ENCODE assay signal across 25 mouse cellular contexts in genomic region chr12:110553362-110553761, GRCm38 (mm10). TPM values are rescaled to one million over a fixed set of nuclear protein-coding genes. Genes with fewer than 3 reads are reported as not detected.
DNase-seq lines count a peak whose midpoint lies in the region; ATAC-seq and TF ChIP-seq lines count a peak whose summit lies in the region.
"Had no signal": no experiment of that assay in that cellular context is flagged by ENCODE, and none has a peak within 500 bp of the region (broad histone marks: within the 10 kb centered on the region; RNA-seq: fewer than 3 reads in every experiment).

No protein-coding gene starts in this region.

- no peak overlapping the region for H3K4me3 ChIP-seq in hindbrain, embryonic 12.5 days
- H3K4me3 ChIP-seq in hindbrain, embryonic 16.5 days (ENCODE audit: low read length), result no peak overlapping the region
- no peak overlapping the region for H3K4me3 ChIP-seq in ES-E14 (ENCODE audit: insufficient read depth in 1 of 2, low read depth in 1 of 2, low read length in 2 of 2, poor library complexity in 1 of 2, severe bottlenecking in 1 of 2)
- H3K4me3 ChIP-seq: embryonic facial prominence, embryonic 13.5 days; embryonic facial prominence, embryonic 15.5 days; erythroblast, embryonic 14.5 days; forebrain, embryonic 10.5 days; forebrain, embryonic 12.5 days had no signal

- no peaks in the 10 kb centered on the region for H3K4me1 ChIP-seq in hindbrain, embryonic 12.5 days
- no peaks in the 10 kb centered on the region for H3K4me1 ChIP-seq in hindbrain, embryonic 16.5 days (ENCODE audit: control insufficient read depth, insufficient read depth, low read depth, low read length)
- peaks cover under 1 to 13% of the 10 kb centered on the region in 2 experiments; a peak in 2 of 4 replicates for H3K4me1 ChIP-seq in ES-E14 (ENCODE audit: control insufficient read depth in 2 of 2, insufficient read depth in 2 of 2, low read length in 2 of 2, poor library complexity in 1 of 2)
- H3K4me1 ChIP-seq: embryonic facial prominence, embryonic 13.5 days; embryonic facial prominence, embryonic 15.5 days; forebrain, embryonic 10.5 days; forebrain, embryonic 12.5 days had no signal

- no peak overlapping the region for H3K27ac ChIP-seq in hindbrain, embryonic 12.5 days
- H3K27ac ChIP-seq in hindbrain, embryonic 16.5 days (ENCODE audit: low read depth, low read length), result no peak overlapping the region
- peak overlapping the region; percentile 15; the same call in 1 of the 2 replicates for H3K27ac ChIP-seq in ES-E14 (ENCODE audit: insufficient read depth, low read depth, low read length, poor library complexity, severe bottlenecking)
- H3K27ac ChIP-seq: embryonic facial prominence, embryonic 13.5 days; embryonic facial prominence, embryonic 15.5 days; forebrain, embryonic 10.5 days; forebrain, embryonic 12.5 days had no signal

- no peaks in the 10 kb centered on the region for H3K9me3 ChIP-seq in hindbrain, embryonic 12.5 days (replicated peaks)
- no peaks in the 10 kb centered on the region for H3K9me3 ChIP-seq in hindbrain, embryonic 16.5 days (ENCODE audit: control insufficient read depth, low read length)
- no peaks in the 10 kb centered on the region for H3K9me3 ChIP-seq in ES-E14 (ENCODE audit: control insufficient read depth, insufficient read depth, low read depth, low read length)
- H3K9me3 ChIP-seq: embryonic facial prominence, embryonic 13.5 days; embryonic facial prominence, embryonic 15.5 days; forebrain, embryonic 10.5 days; forebrain, embryonic 12.5 days; G1E had no signal

- H3K4me2 ChIP-seq in hindbrain, embryonic 12.5 days (replicated peaks), result no peak overlapping the region
- no peak overlapping the region for H3K4me2 ChIP-seq in hindbrain, embryonic 16.5 days (ENCODE audit: low read length)
- H3K4me2 ChIP-seq: embryonic facial prominence, embryonic 13.5 days; embryonic facial prominence, embryonic 15.5 days; forebrain, embryonic 12.5 days had no signal

- no peak for ATAC-seq in hindbrain, embryonic 12.5 days (ENCODE audit: low FRiP score)
- ATAC-seq in hindbrain, embryonic 16.5 days, result no peak
- ATAC-seq: activated CD4-positive, CD25-positive, alpha-beta regulatory T cell, adult 4 months; forebrain, embryonic 14.5 days; forebrain, embryonic 16.5 days; Patski had no signal

- in situ Hi-C loops in ES-E14 (cut with MboI; ENCODE audit: low sequenced_read_pairs in 2 of 2, unreplicated experiment in 2 of 2), result no loop called here

- H3K36me3 ChIP-seq in hindbrain, embryonic 12.5 days, result peaks cover 90% of the 10 kb centered on the region
- H3K36me3 ChIP-seq in hindbrain, embryonic 16.5 days (ENCODE audit: control insufficient read depth, insufficient read depth, low read length), result peaks cover 49% of the 10 kb centered on the region
- peaks cover 68% of the 10 kb centered on the region for H3K36me3 ChIP-seq in ES-E14 (ENCODE audit: control insufficient read depth, insufficient read depth, low read length, poor library complexity, severe bottlenecking)

- H3K9ac ChIP-seq in hindbrain, embryonic 12.5 days, result 0 out of 2 replicates have a peak overlapping the region, but pooled peaks have one; percentile 13
- H3K9ac ChIP-seq in hindbrain, embryonic 16.5 days (ENCODE audit: low read depth, low read length), result no peak overlapping the region
- no peak overlapping the region for H3K9ac ChIP-seq in ES-E14 (ENCODE audit: insufficient read depth, low read depth, low read length, poor library complexity, severe bottlenecking)
- H3K9ac ChIP-seq: embryonic facial prominence, embryonic 13.5 days; embryonic facial prominence, embryonic 15.5 days; forebrain, embryonic 12.5 days had no signal

- no peaks in the 10 kb centered on the region for H3K27me3 ChIP-seq in hindbrain, embryonic 12.5 days
- no peaks in the 10 kb centered on the region for H3K27me3 ChIP-seq in hindbrain, embryonic 16.5 days (replicated peaks; ENCODE audit: control insufficient read depth, insufficient read depth, low read length)
- H3K27me3 ChIP-seq: embryonic facial prominence, embryonic 13.5 days; embryonic facial prominence, embryonic 15.5 days; forebrain, embryonic 12.5 days; Patski had no signal

- DNase-seq in ES-E14 (ENCODE audit: low read depth, low spot score), result no peak
- peak; percentile 77 for DNase-seq in brain, adult 2 months (ENCODE audit: low read depth, low spot score)
- no peak for DNase-seq in layer of hippocampus, postnatal 14 days (ENCODE audit: low spot score in 2 of 2)
- DNase-seq: adrenal gland, adult 8-10 months; adrenal gland, postnatal 14 days; adrenal gland, postnatal 36 days; cerebellum, adult 11 months; cerebellum, adult 18-20 months; cerebellum, adult 8-10 months; cerebellum, adult 9-11 months; cerebellum, postnatal 14 days; cerebellum, postnatal 36 days; embryo, embryonic 11 days had no signal

- 96% methylated on average over 5 of the region's 5 CpGs for WGBS in hindbrain, embryonic 12.5 days
- 97% methylated on average over 5 of the region's 5 CpGs for WGBS in hindbrain, embryonic 16.5 days

TF ChIP-seq in ES-E14, 5 proteins besides CTCF, POLR2A, EP300 and RAD21:
- TF ChIP-seq CHD2 (IDR thresholded peaks at IDR 0.05; ENCODE audit: low read depth, low read length) (no peak), ZNF384 (IDR thresholded peaks at IDR 0.05; ENCODE audit: low read depth, low read length) (no peak), MAFK (IDR thresholded peaks at IDR 0.05; ENCODE audit: insufficient read depth, low read depth, low read length) (no peak), HCFC1 (IDR thresholded peaks at IDR 0.05; ENCODE audit: borderline replicate concordance, insufficient read depth, low read length) (no peak), ZC3H11A (IDR thresholded peaks at IDR 0.05; ENCODE audit: borderline replicate concordance, low read depth, low read length) (no peak)
TF ChIP-seq in ES-E14: peak in this region for 0.

RNA-seq across cellular contexts. Expression of gene Dync1h1, which starts 47.9 kb away (rescaled TPM):
- 81.7 and 96.4 TPM in 2 replicates for polyA plus RNA-seq in hindbrain, embryonic 12.5 days (2016; fragmentation: Nextera tagmentation; extraction: Ambion mirVana)
- 85.8 and 91.5 TPM in 2 replicates for polyA plus RNA-seq in hindbrain, embryonic 16.5 days (2015; fragmentation: Nextera tagmentation; extraction: Ambion mirVana)
- total RNA-seq in ES-E14 (2012; rRNA removed), result 405 and 694 TPM in 2 replicates
- 100 to 1,000 TPM; 301 to 319 TPM for total RNA-seq in layer of hippocampus, postnatal 14 days (2021)
